Mouse (Mus musculus): ENCODE data around the gene Wars2.
A peak's percentile ranks its signal among the peaks of the same experiment; 100 is the strongest.

Wars2 gene

DNA sequence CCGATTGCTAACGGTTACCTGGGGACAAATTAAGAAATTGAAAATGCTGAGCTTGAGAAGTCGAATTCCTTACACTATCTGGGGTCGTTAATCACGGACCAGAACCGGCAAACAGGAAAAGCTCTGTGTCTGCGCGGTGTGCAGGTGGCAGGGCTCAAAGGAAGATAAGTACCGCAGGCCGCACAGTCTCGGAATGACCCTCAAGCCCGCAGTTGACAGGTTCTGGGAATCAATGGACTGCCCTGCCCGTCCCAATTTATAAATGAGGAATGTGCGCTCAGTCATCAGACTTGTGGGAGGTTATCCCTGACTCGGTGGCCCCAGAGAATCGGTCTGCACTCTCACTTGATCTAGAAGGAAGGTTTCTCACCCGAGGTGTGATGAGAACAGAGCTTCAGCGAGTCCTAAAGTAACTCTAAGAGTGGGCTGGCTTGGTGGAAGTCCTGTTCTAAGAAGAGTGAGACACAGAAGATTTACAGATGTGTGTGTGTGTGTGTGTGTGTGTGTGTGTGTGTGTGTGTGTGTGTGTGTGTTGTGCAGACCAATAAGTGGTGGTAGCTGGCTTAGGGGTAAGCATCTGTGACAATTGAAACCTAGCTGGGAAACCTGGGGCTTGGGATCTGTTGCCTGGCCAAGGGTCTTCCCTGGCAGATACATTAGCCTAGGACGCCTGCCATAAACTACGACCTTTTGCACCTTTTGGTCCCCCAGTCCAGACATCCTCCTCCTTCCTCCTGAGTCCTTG is 98.6 kb downstream of the Wars2 start:
- no peak overlapping the region for H3K4me3 ChIP-seq (replicated peaks; ENCODE audit: low read length)
- no peak for TF ChIP-seq NANOG (IDR thresholded peaks at IDR 0.05; ENCODE audit: borderline replicate concordance, low read length)
- TF ChIP-seq CTCF (conservative IDR thresholded peaks at IDR 0.05; ENCODE audit: low read length), result no peak
- TF ChIP-seq POU5F1 (IDR thresholded peaks at IDR 0.05; ENCODE audit: borderline replicate concordance, low read length), result no peak

DNA sequence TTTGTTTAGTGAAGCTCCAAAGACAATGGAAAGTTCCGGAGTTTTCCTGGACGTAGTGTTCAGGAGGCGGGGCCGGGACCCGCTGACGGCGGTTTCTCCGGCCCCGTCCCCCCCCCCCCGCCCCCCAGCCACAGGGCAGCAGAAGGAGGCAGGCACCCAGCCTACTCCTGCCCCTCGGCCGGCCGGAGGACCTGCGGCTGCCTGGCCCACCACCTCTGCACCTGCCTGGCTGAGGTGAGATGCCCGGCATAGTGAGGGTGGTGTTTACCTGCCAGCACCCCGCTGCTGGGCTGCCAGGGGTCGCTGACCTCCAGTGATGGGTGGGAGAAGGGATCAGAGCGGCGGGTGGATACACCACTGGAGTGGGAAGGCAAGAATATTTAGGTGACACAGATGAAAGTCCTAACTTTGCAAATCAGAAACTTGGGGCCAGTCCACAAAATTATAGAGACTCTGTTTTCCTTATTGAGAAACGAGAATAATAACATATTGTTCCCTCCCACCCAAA is 99.4 kb downstream of the Wars2 start, which contains the start of gene Tbx15:
Gene Tbx15, plus strand, starts transcription at position 169 of the 508 bp plus-strand sequence.
- TF ChIP-seq NANOG (IDR thresholded peaks at IDR 0.05; ENCODE audit: borderline replicate concordance, low read length) (no peak), POU5F1 (IDR thresholded peaks at IDR 0.05; ENCODE audit: borderline replicate concordance, low read length) (no peak), CTCF (conservative IDR thresholded peaks at IDR 0.05; ENCODE audit: low read length) (no peak)
- H3K27me3 ChIP-seq (ENCODE audit: insufficient read depth, low read length), result peaks cover 96% of the 10 kb centered on the region
- peak within 1 kb of the TSS; percentile 68 for H3K4me3 ChIP-seq (replicated peaks; ENCODE audit: low read length)
- no peaks in the 10 kb centered on the region; the same call in 1 of the 2 replicates for H3K9me3 ChIP-seq (ENCODE audit: low read length)
- H3K4me1 ChIP-seq (replicated peaks; ENCODE audit: low read depth, low read length), result peaks cover 43% of the 10 kb centered on the region
- no peaks in the 10 kb centered on the region for H3K36me3 ChIP-seq (ENCODE audit: insufficient read depth, low read length)

More for the DNA sequence above, 98.6 kb downstream of the Wars2 start:
- H3K36me3 ChIP-seq (ENCODE audit: insufficient read depth, low read length), result no peaks in the 10 kb centered on the region
- peaks cover 96% of the 10 kb centered on the region for H3K27me3 ChIP-seq (ENCODE audit: insufficient read depth, low read length)
- no peaks in the 10 kb centered on the region; the same call in 1 of the 2 replicates for H3K9me3 ChIP-seq (ENCODE audit: low read length)
- peaks cover 48% of the 10 kb centered on the region for H3K4me1 ChIP-seq (replicated peaks; ENCODE audit: low read depth, low read length)

DNA sequence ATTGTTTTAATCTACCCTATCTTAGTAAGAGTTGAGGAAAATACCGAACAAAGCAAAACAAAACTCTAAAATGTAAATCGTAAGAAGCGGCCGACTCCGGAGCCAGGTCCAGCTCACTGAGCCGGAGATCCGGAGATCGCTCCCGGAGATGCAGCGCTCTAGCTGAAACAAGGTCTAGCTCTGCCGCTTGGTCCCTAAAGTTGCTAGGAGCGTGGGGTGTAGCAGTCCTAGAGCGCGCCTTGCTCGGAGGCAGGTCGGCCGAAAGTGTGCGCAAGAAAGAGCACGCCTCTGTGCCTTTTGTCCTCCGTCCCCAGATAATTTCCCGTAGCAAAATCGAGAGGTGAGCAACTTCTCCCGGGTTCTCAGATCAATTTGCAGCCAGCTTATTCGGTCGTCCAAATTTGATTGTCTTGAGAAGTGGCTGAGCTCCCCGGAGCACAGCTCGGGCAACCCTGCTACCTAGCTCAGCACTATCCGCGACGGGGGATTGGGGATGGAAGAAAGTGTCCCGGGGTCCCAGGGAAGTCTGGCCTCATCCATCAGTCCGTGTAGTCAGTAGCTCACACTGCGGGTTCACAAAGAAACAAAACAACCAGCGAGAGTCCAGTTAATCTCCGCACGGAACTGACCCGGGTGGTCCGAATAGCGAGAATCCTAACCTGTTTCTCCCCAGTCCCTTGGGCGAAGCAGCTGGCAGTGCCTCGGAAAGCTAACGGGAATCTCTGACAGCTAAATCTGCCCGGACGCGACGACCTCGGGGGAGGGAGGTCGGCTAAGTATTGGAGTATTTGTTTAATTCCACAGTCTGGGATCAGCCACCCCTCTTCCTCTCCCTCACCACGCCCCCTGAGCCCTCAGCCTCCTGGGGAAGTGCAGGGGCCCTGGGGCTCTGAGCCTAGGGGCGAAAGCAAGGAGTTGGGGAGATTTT is 100.2 kb downstream of the Wars2 start:
- TF ChIP-seq NANOG (IDR thresholded peaks at IDR 0.05; ENCODE audit: borderline replicate concordance, low read length) (no peak), POU5F1 (IDR thresholded peaks at IDR 0.05; ENCODE audit: borderline replicate concordance, low read length) (no peak), CTCF (conservative IDR thresholded peaks at IDR 0.05; ENCODE audit: low read length) (no peak)
- Histone ChIP-seq H3K4me1 (replicated peaks; ENCODE audit: low read depth, low read length) (peaks cover 35% of the 10 kb centered on the region), H3K9me3 (ENCODE audit: low read length) (no peaks in the 10 kb centered on the region; the same call in 1 of the 2 replicates)

DNA sequence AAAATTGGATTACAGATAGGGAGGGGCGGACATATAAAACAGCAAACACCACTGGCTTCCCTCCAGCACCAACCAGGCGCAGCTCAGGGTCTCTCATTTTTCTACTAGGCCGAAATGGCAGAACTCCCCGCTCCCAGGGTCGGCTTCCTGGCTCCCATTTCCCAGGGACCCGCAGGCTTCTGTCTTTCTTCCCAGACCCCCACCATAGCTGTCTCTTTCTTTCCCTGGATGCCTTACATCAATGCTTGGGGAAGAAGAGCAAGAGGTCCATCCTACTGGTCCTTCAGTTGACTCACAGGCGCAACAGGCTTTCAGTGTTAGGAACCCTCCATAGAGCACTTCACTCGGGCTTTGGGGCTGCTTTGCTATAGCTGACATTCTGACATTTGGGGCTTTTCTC is 101.6 kb downstream of the Wars2 start:
- Histone ChIP-seq H3K9me3 (ENCODE audit: low read length) (no peaks in the 10 kb centered on the region; the same call in 1 of the 2 replicates), H3K4me3 (replicated peaks; ENCODE audit: low read length) (no peak overlapping the region), H3K4me1 (replicated peaks; ENCODE audit: low read depth, low read length) (peaks cover 35% of the 10 kb centered on the region), H3K36me3 (ENCODE audit: insufficient read depth, low read length) (no peaks in the 10 kb centered on the region), H3K27me3 (ENCODE audit: insufficient read depth, low read length) (peaks cover 98% of the 10 kb centered on the region)
- TF ChIP-seq CTCF (conservative IDR thresholded peaks at IDR 0.05; ENCODE audit: low read length), result no peak

More for the DNA sequence above, 100.2 kb downstream of the Wars2 start:
- peak overlapping the region; percentile 68 for H3K4me3 ChIP-seq (replicated peaks; ENCODE audit: low read length)
- H3K27me3 ChIP-seq (ENCODE audit: insufficient read depth, low read length), result peaks cover 96% of the 10 kb centered on the region
- no peaks in the 10 kb centered on the region for H3K36me3 ChIP-seq (ENCODE audit: insufficient read depth, low read length)

DNA sequence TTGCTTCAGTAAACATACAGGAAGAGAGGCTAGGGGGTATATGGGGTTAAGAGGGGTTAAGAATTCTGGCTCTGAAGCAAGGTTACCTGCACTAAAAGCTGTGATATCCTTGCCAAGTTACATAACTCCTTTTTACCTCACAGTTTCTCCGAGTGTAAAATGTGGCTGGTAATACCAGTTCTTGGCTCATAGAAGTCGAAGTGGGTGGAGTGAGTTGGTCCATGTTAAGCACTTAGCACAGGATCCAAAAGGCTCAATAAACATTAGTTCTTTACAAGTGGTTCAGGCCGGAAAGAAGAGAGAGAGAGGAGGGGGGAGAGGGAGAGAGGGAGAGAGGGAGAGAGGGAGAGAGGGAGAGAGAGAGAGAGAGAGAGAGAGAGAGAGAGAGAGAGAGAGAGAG is 104.5 kb downstream of the Wars2 start:
- no peaks in the 10 kb centered on the region for H3K9me3 ChIP-seq (ENCODE audit: low read length)
- TF ChIP-seq NANOG (IDR thresholded peaks at IDR 0.05; ENCODE audit: borderline replicate concordance, low read length) (no peak), CTCF (conservative IDR thresholded peaks at IDR 0.05; ENCODE audit: low read length) (no peak), POU5F1 (IDR thresholded peaks at IDR 0.05; ENCODE audit: borderline replicate concordance, low read length) (no peak)
- peaks cover 98% of the 10 kb centered on the region for H3K27me3 ChIP-seq (ENCODE audit: insufficient read depth, low read length)
- no peak overlapping the region for H3K4me3 ChIP-seq (replicated peaks; ENCODE audit: low read length)
- H3K36me3 ChIP-seq (ENCODE audit: insufficient read depth, low read length), result no peaks in the 10 kb centered on the region
- H3K4me1 ChIP-seq (replicated peaks; ENCODE audit: low read depth, low read length), result peaks cover 52% of the 10 kb centered on the region

DNA sequence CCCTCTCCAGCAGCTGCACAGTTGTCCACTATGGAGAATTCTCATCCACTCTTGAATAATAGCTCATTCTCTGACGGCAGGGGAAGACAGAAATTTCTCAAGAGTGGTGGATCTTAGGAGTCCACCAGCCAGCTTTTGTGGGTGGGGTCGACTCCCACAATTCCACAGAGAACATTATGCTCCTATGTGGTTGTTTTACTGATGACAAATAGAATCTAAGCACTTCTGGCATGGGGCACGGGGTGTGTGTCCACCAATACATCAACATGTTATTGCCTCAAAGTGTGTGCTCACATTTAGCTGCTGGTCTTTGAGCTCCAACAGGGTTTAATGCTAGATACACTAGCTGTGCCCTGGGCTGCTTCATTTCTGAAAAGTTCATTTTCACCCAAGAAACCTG is 105.8 kb downstream of the Wars2 start:
- TF ChIP-seq NANOG (IDR thresholded peaks at IDR 0.05; ENCODE audit: borderline replicate concordance, low read length) (no peak), POU5F1 (IDR thresholded peaks at IDR 0.05; ENCODE audit: borderline replicate concordance, low read length) (no peak), CTCF (conservative IDR thresholded peaks at IDR 0.05; ENCODE audit: low read length) (no peak)
- no peaks in the 10 kb centered on the region for H3K36me3 ChIP-seq (ENCODE audit: insufficient read depth, low read length)

DNA sequence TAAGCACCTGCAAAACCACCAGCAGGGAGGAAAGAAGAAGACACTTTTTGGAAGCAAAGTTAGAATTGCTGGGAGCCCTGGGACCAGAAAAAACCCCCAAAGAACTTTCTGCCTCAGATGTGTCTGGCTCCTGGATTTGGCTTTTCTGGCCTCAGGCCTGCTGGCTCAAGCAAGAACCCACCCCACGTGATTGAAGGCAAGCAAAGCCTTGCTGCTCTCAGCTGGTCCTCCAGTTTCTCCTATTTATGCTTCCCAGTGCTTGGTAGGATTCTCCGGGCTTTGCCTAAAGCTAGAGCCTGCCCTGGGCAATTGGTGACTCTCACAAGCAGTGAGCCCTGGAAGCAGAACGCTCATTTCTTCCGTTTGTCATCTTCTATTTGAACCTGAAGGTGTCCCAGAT is 106.7 kb downstream of the Wars2 start:
- Histone ChIP-seq H3K36me3 (ENCODE audit: insufficient read depth, low read length) (no peaks in the 10 kb centered on the region), H3K27me3 (ENCODE audit: insufficient read depth, low read length) (peaks cover 98% of the 10 kb centered on the region), H3K9me3 (ENCODE audit: low read length) (no peaks in the 10 kb centered on the region), H3K4me1 (replicated peaks; ENCODE audit: low read depth, low read length) (peaks cover 32% of the 10 kb centered on the region), H3K4me3 (replicated peaks; ENCODE audit: low read length) (no peak overlapping the region)
- TF ChIP-seq NANOG (IDR thresholded peaks at IDR 0.05; ENCODE audit: borderline replicate concordance, low read length), result no peak
- no peak for TF ChIP-seq CTCF (conservative IDR thresholded peaks at IDR 0.05; ENCODE audit: low read length)
- no peak for TF ChIP-seq POU5F1 (IDR thresholded peaks at IDR 0.05; ENCODE audit: borderline replicate concordance, low read length)

More for the DNA sequence above, 105.8 kb downstream of the Wars2 start:
- Histone ChIP-seq H3K9me3 (ENCODE audit: low read length) (no peaks in the 10 kb centered on the region), H3K4me3 (replicated peaks; ENCODE audit: low read length) (no peak overlapping the region), H3K27me3 (ENCODE audit: insufficient read depth, low read length) (peaks cover 98% of the 10 kb centered on the region), H3K4me1 (replicated peaks; ENCODE audit: low read depth, low read length) (peaks cover 40% of the 10 kb centered on the region)

Data from E14TG2a.4 (cell line).